Mouse (Mus musculus) C2C12 (cell line): ENCODE results near the gene Ptprn2. TPM values are rescaled to one million over a fixed set of nuclear protein-coding genes. Genes with fewer than 3 reads are reported as not detected.

Source experiments
- H3K27me3 ChIP-seq: one replicate; pipeline ENCODE4 v1.6.1; 2011; ENCODE audit not compliant: control insufficient read depth, insufficient read depth, insufficient read length
- H3K36me3 ChIP-seq: one replicate; pipeline ENCODE4 v1.6.1; 2011; ENCODE audit not compliant: control insufficient read depth, insufficient read depth
- H3K4me3 ChIP-seq: one replicate; pipeline ENCODE4 v1.5.1; 2011; ENCODE audit warnings: mild to moderate bottlenecking, control low read depth; ENCODE audit not compliant: poor library complexity, insufficient read depth, severe bottlenecking
- H3K79me2 ChIP-seq: one replicate; pipeline ENCODE4 v1.6.1; 2011; ENCODE audit not compliant: control insufficient read depth, insufficient read depth
- H3K79me3 ChIP-seq: one replicate; pipeline ENCODE4 v1.6.1; 2011; ENCODE audit warnings: low read depth, control low read depth
- H3ac ChIP-seq: one replicate; pipeline ENCODE3; 2011; ENCODE audit warnings: low read depth; ENCODE audit not compliant: control insufficient read depth, insufficient read length
- CEBPB ChIP-seq: IDR thresholded peaks from one replicate; pipeline ENCODE4 v1.6.1; 2011; ENCODE audit warnings: low read depth, mild to moderate bottlenecking, control low read depth, moderate library complexity
- CTCF ChIP-seq: IDR thresholded peaks from one replicate; pipeline ENCODE4 v1.5.1; 2011; ENCODE audit not compliant: control insufficient read depth, insufficient read depth, insufficient read length
- FOSL1 ChIP-seq: IDR thresholded peaks from one replicate; pipeline ENCODE4 v1.8.0; 2011; ENCODE audit warnings: mild to moderate bottlenecking, low read length; ENCODE audit not compliant: poor library complexity, insufficient read depth, severe bottlenecking
- MAX ChIP-seq: IDR thresholded peaks from one replicate; pipeline ENCODE4 v1.6.1; 2011; ENCODE audit warnings: mild to moderate bottlenecking, control low read depth
- MYOD1 ChIP-seq: IDR thresholded peaks from one replicate; pipeline ENCODE4 v1.6.1; 2011; ENCODE audit warnings: low read depth; ENCODE audit not compliant: control insufficient read depth, insufficient read length
- MYOG ChIP-seq: IDR thresholded peaks from one replicate; pipeline ENCODE4 v1.6.1; 2011; ENCODE audit not compliant: control insufficient read depth, insufficient read length; ENCODE audit errors: extremely low read depth
- USF1 ChIP-seq: IDR thresholded peaks from one replicate; pipeline ENCODE4 v1.6.1; 2011; ENCODE audit warnings: low read depth, mild to moderate bottlenecking, control low read depth, moderate library complexity
- polyA plus RNA-seq: library from polyadenylated mRNA; unstranded; fragments of >200 nt; fragmentation: generic; extraction: Trizol; gene quantifications from one replicate; pipeline ENCODE4 v1.2.1, GENCODE M21; 2012; ENCODE audit warnings: missing spikeins

Gene Ptprn2
- polyA plus RNA-seq, 1 experiment, result 0.41 TPM

- Histone ChIP-seq H3K4me3 (no peak overlapping the region), H3K79me3 (no peaks in the 10 kb centered on the region), H3ac (no peak overlapping the region), H3K27me3 (no peaks in the 10 kb centered on the region), H3K79me2 (no peaks in the 10 kb centered on the region), H3K36me3 (no peaks in the 10 kb centered on the region)
- no peak for TF ChIP-seq FOSL1
- no peak for TF ChIP-seq CTCF
- TF ChIP-seq CEBPB, result no peak
- no peak for TF ChIP-seq USF1
- TF ChIP-seq MAX, result no peak
- no peak for TF ChIP-seq MYOG
Measured at GRCm38 (mm10) chr12:116478771-116479170, 6.7 kb upstream of the Ptprn2 start.

GRCm38 (mm10) chr12:116481921-116482320 lies 3.6 kb upstream of the Ptprn2 start:
- no peaks in the 10 kb centered on the region for H3K36me3 ChIP-seq
- no peaks in the 10 kb centered on the region for H3K79me3 ChIP-seq
- peaks cover 9% of the 10 kb centered on the region for H3K27me3 ChIP-seq
- H3ac ChIP-seq, result no peak overlapping the region
- no peak overlapping the region for H3K4me3 ChIP-seq
- TF ChIP-seq MAX (no peak), MYOD1 (no peak), FOSL1 (no peak), USF1 (no peak), MYOG (no peak), CTCF (no peak), CEBPB (no peak)
- H3K79me2 ChIP-seq, result no peaks in the 10 kb centered on the region

- no peak overlapping the region for H3K4me3 ChIP-seq
- TF ChIP-seq USF1 (no peak), FOSL1 (no peak), MYOD1 (no peak), CTCF (no peak), MAX (no peak), MYOG (no peak), CEBPB (no peak)
- H3K36me3 ChIP-seq, result no peaks in the 10 kb centered on the region
Measured at GRCm38 (mm10) chr12:116483581-116483980, 1.9 kb upstream of the Ptprn2 start.

GRCm38 (mm10) chr12:116484991-116485390 lies 529 bp upstream of the Ptprn2 start:
- Histone ChIP-seq H3K79me3 (no peaks in the 10 kb centered on the region), H3K27me3 (peaks cover 14% of the 10 kb centered on the region), H3K4me3 (no peak overlapping the region), H3K79me2 (no peaks in the 10 kb centered on the region), H3K36me3 (no peaks in the 10 kb centered on the region), H3ac (no peak overlapping the region)
- no peak for TF ChIP-seq MAX
- no peak for TF ChIP-seq FOSL1
- TF ChIP-seq MYOD1, result no peak
- TF ChIP-seq CEBPB, result no peak
- no peak for TF ChIP-seq MYOG
- no peak for TF ChIP-seq CTCF
- TF ChIP-seq USF1, result no peak

More at GRCm38 (mm10) chr12:116483581-116483980, 1.9 kb upstream of the Ptprn2 start:
- Histone ChIP-seq H3K27me3 (peaks cover 14% of the 10 kb centered on the region), H3K79me2 (no peaks in the 10 kb centered on the region), H3ac (no peak overlapping the region), H3K79me3 (no peaks in the 10 kb centered on the region)

- no peak overlapping the region for H3K4me3 ChIP-seq
- H3K27me3 ChIP-seq, result peaks cover 14% of the 10 kb centered on the region
- no peaks in the 10 kb centered on the region for H3K36me3 ChIP-seq
- no peak overlapping the region for H3ac ChIP-seq
- TF ChIP-seq CTCF, result no peak
- no peak for TF ChIP-seq CEBPB
- TF ChIP-seq MAX, result no peak
- TF ChIP-seq MYOG, result no peak
- TF ChIP-seq FOSL1, result no peak
- no peak for TF ChIP-seq MYOD1
- TF ChIP-seq USF1, result no peak
- H3K79me2 ChIP-seq, result no peaks in the 10 kb centered on the region
- no peaks in the 10 kb centered on the region for H3K79me3 ChIP-seq
Measured at GRCm38 (mm10) chr12:116486404-116486730, 847 bp downstream of the Ptprn2 start.

- H3K79me3 ChIP-seq, result no peaks in the 10 kb centered on the region
- TF ChIP-seq MYOD1 (no peak), USF1 (no peak), MYOG (no peak), MAX (no peak), CEBPB (no peak), CTCF (no peak), FOSL1 (no peak)
- H3K79me2 ChIP-seq, result no peaks in the 10 kb centered on the region
- no peak overlapping the region for H3K4me3 ChIP-seq
- no peak overlapping the region for H3ac ChIP-seq
- peaks cover 14% of the 10 kb centered on the region for H3K27me3 ChIP-seq
- no peaks in the 10 kb centered on the region for H3K36me3 ChIP-seq
Measured at GRCm38 (mm10) chr12:116488836-116489235, 3.3 kb downstream of the Ptprn2 start.
